Mouse (Mus musculus): ENCODE measurements around the gene Rab11a.
"Not testable (repeated sequence)": the region's sequence is repeated elsewhere in the genome, so short reads cannot be mapped to it uniquely, and the experiment has no call there.

Gene Rab11a

GRCm38 (mm10) chr9:64747735-64748134, 10.2 kb upstream of the Rab11a start:
- no peak for DNase-seq (ENCODE audit: low read depth in 2 of 2, low spot score in 2 of 2)

- no peak for DNase-seq (ENCODE audit: low read depth in 2 of 2, low spot score in 2 of 2)
Observed at GRCm38 (mm10) chr9:64742453-64742852, 4.9 kb upstream of the Rab11a start.

GRCm38 (mm10) chr9:64739001-64739400, 1.4 kb upstream of the Rab11a start:
- no peak for DNase-seq (ENCODE audit: low read depth in 2 of 2, low spot score in 2 of 2)

- peak; percentile 27 to 28 for DNase-seq (ENCODE audit: low read depth in 2 of 2, low spot score in 2 of 2)
Observed at GRCm38 (mm10) chr9:64736639-64737405, 736 bp downstream of the Rab11a start.

GRCm38 (mm10) chr9:64736076-64736638, 1.4 kb downstream of the Rab11a start:
- DNase-seq (ENCODE audit: low read depth in 2 of 2, low spot score in 2 of 2) = no peak

GRCm38 (mm10) chr9:64734992-64735391, 2.6 kb downstream of the Rab11a start:
- not testable (repeated sequence) for DNase-seq (ENCODE audit: low read depth in 2 of 2, low spot score in 2 of 2)

GRCm38 (mm10) chr9:64734166-64734565, 3.4 kb downstream of the Rab11a start:
- DNase-seq (ENCODE audit: low read depth in 2 of 2, low spot score in 2 of 2) = no peak

GRCm38 (mm10) chr9:64731029-64731560, 6.5 kb downstream of the Rab11a start:
- no peak for DNase-seq (ENCODE audit: low read depth in 2 of 2, low spot score in 2 of 2)

- no peak for DNase-seq (ENCODE audit: low read depth in 2 of 2, low spot score in 2 of 2)
Observed at GRCm38 (mm10) chr9:64726454-64726853, 11.1 kb downstream of the Rab11a start.

- DNase-seq (ENCODE audit: low read depth in 2 of 2, low spot score in 2 of 2) = no peak
Observed at GRCm38 (mm10) chr9:64719526-64720163, 17.9 kb downstream of the Rab11a start.

GRCm38 (mm10) chr9:64710291-64710690, 27.3 kb downstream of the Rab11a start:
- not testable (repeated sequence) for DNase-seq (ENCODE audit: low read depth in 2 of 2, low spot score in 2 of 2)

GRCm38 (mm10) chr9:64704073-64704840, 33.3 kb downstream of the Rab11a start:
- DNase-seq (ENCODE audit: low read depth in 2 of 2, low spot score in 2 of 2) = no peak

- no peak for DNase-seq (ENCODE audit: low read depth in 2 of 2, low spot score in 2 of 2)
Observed at GRCm38 (mm10) chr9:64703420-64703965, 34.1 kb downstream of the Rab11a start.

- no peak for DNase-seq (ENCODE audit: low read depth in 2 of 2, low spot score in 2 of 2)
Observed at GRCm38 (mm10) chr9:64702937-64703336, 34.6 kb downstream of the Rab11a start.

GRCm38 (mm10) chr9:64702391-64702790, 35.2 kb downstream of the Rab11a start:
- DNase-seq (ENCODE audit: low read depth in 2 of 2, low spot score in 2 of 2) = no peak

- DNase-seq (ENCODE audit: low read depth in 2 of 2, low spot score in 2 of 2) = no peak
Observed at GRCm38 (mm10) chr9:64701651-64702050, 35.9 kb downstream of the Rab11a start.

- DNase-seq (ENCODE audit: low read depth in 2 of 2, low spot score in 2 of 2) = no peak
Observed at GRCm38 (mm10) chr9:64700451-64701311, 36.9 kb downstream of the Rab11a start.

- DNase-seq (ENCODE audit: low read depth in 2 of 2, low spot score in 2 of 2) = no peak
Observed at GRCm38 (mm10) chr9:64698586-64698985, 39.0 kb downstream of the Rab11a start.

GRCm38 (mm10) chr9:64697677-64698076, 39.9 kb downstream of the Rab11a start:
- DNase-seq (ENCODE audit: low read depth in 2 of 2, low spot score in 2 of 2) = no peak

GRCm38 (mm10) chr9:64697006-64697405, 40.6 kb downstream of the Rab11a start:
- DNase-seq (ENCODE audit: low read depth in 2 of 2, low spot score in 2 of 2) = no peak

Data from CD8-positive naive resting alpha-beta T cell, adult 2 months (primary cell).